In genomic region chr1:106175360-106175759, GRCm38 (mm10) we compare ENCODE assay signal across 10 mouse cellular contexts. TPM values are rescaled to one million over a fixed set of nuclear protein-coding genes. Genes with fewer than 3 reads are reported as not detected.
A peak's percentile ranks its signal among the peaks of the same experiment; 100 is the strongest.
DNase-seq lines count a peak whose midpoint lies in the region; ATAC-seq and TF ChIP-seq lines count a peak whose summit lies in the region.
"Had no signal": no experiment of that assay in that cellular context is flagged by ENCODE, and none has a peak within 500 bp of the region (broad histone marks: within the 10 kb centered on the region; RNA-seq: fewer than 3 reads in every experiment).

No protein-coding gene starts in this region.

- H3K4me2 ChIP-seq in lung, embryonic 14.5 days = peak overlapping the region; percentile 46; the same call in 1 of the 2 replicates
- H3K4me2 ChIP-seq in hindbrain, embryonic 15.5 days = peak overlapping the region; percentile 73
- H3K4me2 ChIP-seq in neural tube, embryonic 12.5 days (replicated peaks) = peak overlapping the region; percentile 83

- no peak overlapping the region for H3K27ac ChIP-seq in cerebellum, adult 2 months (ENCODE audit: insufficient read depth, low read length)
- H3K27ac ChIP-seq in lung, embryonic 14.5 days (ENCODE audit: low read depth) = no peak overlapping the region
- no peak overlapping the region for H3K27ac ChIP-seq in hindbrain, embryonic 15.5 days (replicated peaks)
- no peak overlapping the region for H3K27ac ChIP-seq in neural tube, embryonic 12.5 days

- TF ChIP-seq POLR2A in cerebellum, adult 2 months (IDR thresholded peaks at IDR 0.05; ENCODE audit: borderline replicate concordance, insufficient read depth, low read length) = no peak

- no peaks in the 10 kb centered on the region for H3K36me3 ChIP-seq in lung, embryonic 14.5 days (ENCODE audit: insufficient read depth)
- H3K36me3 ChIP-seq in hindbrain, embryonic 15.5 days = no peaks in the 10 kb centered on the region
- H3K36me3 ChIP-seq in neural tube, embryonic 12.5 days = no peaks in the 10 kb centered on the region

- ATAC-seq in lung, embryonic 14.5 days (ENCODE audit: insufficient read depth) = no peak
- ATAC-seq in hindbrain, embryonic 15.5 days (ENCODE audit: low FRiP score, low read depth) = no peak
- no peak for ATAC-seq in neural tube, embryonic 12.5 days (ENCODE audit: low FRiP score, low read depth)

- no peak for TF ChIP-seq CTCF in cerebellum, adult 2 months (IDR thresholded peaks at IDR 0.05; ENCODE audit: borderline replicate concordance, insufficient read depth, low read depth, low read length)
- TF ChIP-seq CTCF in lung, embryonic 14.5 days (IDR thresholded peaks at IDR 0.05; ENCODE audit: low read depth) = no peak

- H3K9ac ChIP-seq in lung, embryonic 14.5 days = no peak overlapping the region
- H3K9ac ChIP-seq in hindbrain, embryonic 15.5 days = peak overlapping the region; percentile 31
- peak overlapping the region; percentile 17; the same call in 1 of the 2 replicates for H3K9ac ChIP-seq in neural tube, embryonic 12.5 days

- H3K4me3 ChIP-seq in cerebellum, adult 2 months (replicated peaks; ENCODE audit: insufficient read depth, low read depth, low read length) = peak overlapping the region; percentile 16
- no peak overlapping the region for H3K4me3 ChIP-seq in lung, embryonic 14.5 days (ENCODE audit: low read depth, low read length)
- H3K4me3 ChIP-seq in hindbrain, embryonic 15.5 days = peak overlapping the region; percentile 33
- H3K4me3 ChIP-seq in neural tube, embryonic 12.5 days = peak overlapping the region; percentile 18; the same call in 1 of the 2 replicates

- H3K4me1 ChIP-seq in cerebellum, adult 2 months (ENCODE audit: control insufficient read depth, insufficient read depth, low read length) = peaks cover 3% of the 10 kb centered on the region; the same call in 1 of the 2 replicates
- 0 out of 2 replicates have a peak, but pooled peaks cover 6% of the 10 kb centered on the region for H3K4me1 ChIP-seq in lung, embryonic 14.5 days (ENCODE audit: insufficient read depth)
- peaks cover 42% of the 10 kb centered on the region for H3K4me1 ChIP-seq in hindbrain, embryonic 15.5 days (replicated peaks)
- H3K4me1 ChIP-seq in neural tube, embryonic 12.5 days = peaks cover 29% of the 10 kb centered on the region

- no peak for DNase-seq in cerebellum, adult 2 months
- no peak for DNase-seq in cerebellum, postnatal 4 days (ENCODE audit: low spot score in 2 of 2)
- no peak for DNase-seq in lung, embryonic 14.5 days
- DNase-seq in lung, postnatal 25 days (ENCODE audit: low spot score) = no peak
- DNase-seq in right cerebral cortex, adult 18-20 months = no peak
- DNase-seq in retina, postnatal 1 day = no peak
- DNase-seq: kidney, adult 8-10 months; liver had no signal

- H3K9me3 ChIP-seq in lung, embryonic 14.5 days (ENCODE audit: low read depth, low read length) = no peaks in the 10 kb centered on the region
- H3K9me3 ChIP-seq in hindbrain, embryonic 15.5 days = no peaks in the 10 kb centered on the region
- H3K9me3 ChIP-seq in neural tube, embryonic 12.5 days = no peaks in the 10 kb centered on the region

- H3K27me3 ChIP-seq in cerebellum, adult 2 months (ENCODE audit: control insufficient read depth, insufficient read depth, low read length) = no peaks in the 10 kb centered on the region
- no peaks in the 10 kb centered on the region for H3K27me3 ChIP-seq in lung, embryonic 14.5 days (ENCODE audit: insufficient read depth, low read length)
- no peaks in the 10 kb centered on the region for H3K27me3 ChIP-seq in hindbrain, embryonic 15.5 days
- no peaks in the 10 kb centered on the region for H3K27me3 ChIP-seq in neural tube, embryonic 12.5 days (replicated peaks)

- 11% methylated on average over 3 of the region's 3 CpGs for WGBS in cerebellum, adult 2 months
- WGBS in lung, embryonic 14.5 days = 58% methylated on average over 3 of the region's 3 CpGs
- 36% methylated on average over 3 of the region's 3 CpGs for WGBS in hindbrain, embryonic 15.5 days
- WGBS in neural tube, embryonic 12.5 days = 63% methylated on average over 3 of the region's 3 CpGs

RNA-seq across cellular contexts. Expression of gene Phlpp1, which starts 3.8 kb away (rescaled TPM):
- polyA plus RNA-seq in cerebellum, adult 2 months (2012; rRNA removed) = 56.1 and 59.2 TPM in 2 replicates
- polyA plus RNA-seq in lung, embryonic 14.5 days (2014; fragmentation: Nextera tagmentation; extraction: Ambion mirVana) = 3.9 and 4.2 TPM in 2 replicates
- 8.1 and 8.3 TPM in 2 replicates for polyA plus RNA-seq in hindbrain, embryonic 15.5 days (2015; fragmentation: Nextera tagmentation; extraction: Ambion mirVana)
- 8.8 TPM in 2 replicates for polyA plus RNA-seq in neural tube, embryonic 12.5 days (2016; fragmentation: Nextera tagmentation; extraction: Ambion mirVana)
